Mouse (Mus musculus): ENCODE measurements at regions not wholly inside any gene's neighbourhood (a gene's known extent, or its start where the extent isn't known, plus 50 kb on each side); places are given as distances from the start of the nearest gene placed in this dataset.
"Not testable (repeated sequence)": the region's sequence is repeated elsewhere in the genome, so short reads cannot be mapped to it uniquely, and the experiment has no call there.

DNA sequence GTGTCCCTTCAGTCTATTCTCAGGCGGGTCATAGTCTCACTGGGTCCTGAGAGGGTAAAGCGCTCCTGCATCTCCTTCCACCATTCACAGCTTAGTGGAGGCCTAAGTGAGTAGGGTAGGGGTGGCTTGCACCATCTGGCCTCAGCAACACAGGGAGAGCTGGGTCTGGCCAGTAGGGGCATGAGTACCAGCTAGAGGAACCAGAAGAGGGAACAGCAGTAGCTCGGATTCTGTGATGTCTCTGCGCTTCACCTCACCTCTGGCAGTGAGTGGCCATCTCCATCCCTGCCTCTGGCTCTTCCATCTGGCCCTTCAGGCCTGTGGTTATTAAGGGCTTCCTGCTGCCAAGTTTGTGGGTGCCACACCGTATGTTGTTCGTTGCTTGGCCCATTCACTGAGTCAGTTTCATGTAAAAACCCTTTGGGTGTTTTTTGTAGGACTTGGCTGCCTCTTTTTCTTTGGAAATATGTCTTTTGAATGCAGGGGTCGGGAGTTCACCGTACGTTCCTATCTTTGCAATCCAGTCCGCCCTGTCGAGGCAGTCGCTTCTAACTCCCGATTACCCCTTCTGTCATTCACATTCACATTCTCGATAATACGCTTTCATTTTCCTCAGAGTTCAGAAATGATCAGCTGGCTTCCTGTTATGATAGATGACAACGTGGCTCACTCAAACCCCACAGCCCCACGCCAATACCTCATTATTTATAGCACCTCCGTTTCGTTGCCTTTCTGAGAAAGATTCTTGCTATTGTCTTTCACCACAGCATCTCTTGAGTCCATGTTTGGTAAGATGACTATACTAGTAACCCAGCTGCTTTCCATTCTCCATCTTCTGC is 99.4 kb upstream of the Mrps10 start:
- DNase-seq, result no peak

DNA sequence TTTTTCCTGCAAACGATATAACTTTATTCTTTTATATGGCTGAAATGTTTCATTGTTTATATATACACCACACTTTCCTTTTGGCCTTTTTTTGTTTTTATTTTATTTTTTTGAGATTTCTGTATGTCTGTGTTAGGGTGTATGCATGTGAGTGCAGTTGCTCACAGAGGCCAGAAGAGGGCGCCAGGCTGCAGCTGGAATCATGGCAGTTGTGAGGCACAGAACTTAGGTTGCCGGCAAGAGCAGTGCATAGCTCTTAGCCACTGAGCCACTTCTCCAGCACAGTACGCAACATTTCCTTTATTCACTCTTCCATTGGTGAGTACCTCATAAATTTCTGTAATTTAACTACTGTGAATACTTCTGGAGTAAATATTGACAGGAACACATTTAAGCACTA is 100.8 kb upstream of the Mrps10 start:
- no peak for DNase-seq

DNA sequence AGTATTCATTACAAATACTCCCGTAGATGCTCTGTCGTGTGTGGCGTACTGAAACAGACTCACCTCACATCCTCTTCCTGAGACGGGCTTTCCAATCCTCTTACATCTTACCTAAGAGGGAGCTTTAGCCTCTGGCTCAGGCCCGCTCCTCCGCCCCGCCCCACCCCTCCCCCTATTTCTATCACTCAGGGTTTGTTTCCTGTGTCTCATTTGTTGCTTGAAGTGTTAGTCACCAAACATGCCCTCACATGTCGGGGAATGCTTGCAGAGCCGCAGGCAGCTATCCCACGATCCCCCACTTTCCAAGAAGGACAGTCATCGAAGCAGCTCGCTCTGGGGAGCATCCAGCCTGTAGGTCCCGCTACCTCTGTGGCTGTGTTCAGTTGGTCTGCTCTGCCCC is 101.6 kb upstream of the Mrps10 start:
- DNase-seq, result no peak

DNA sequence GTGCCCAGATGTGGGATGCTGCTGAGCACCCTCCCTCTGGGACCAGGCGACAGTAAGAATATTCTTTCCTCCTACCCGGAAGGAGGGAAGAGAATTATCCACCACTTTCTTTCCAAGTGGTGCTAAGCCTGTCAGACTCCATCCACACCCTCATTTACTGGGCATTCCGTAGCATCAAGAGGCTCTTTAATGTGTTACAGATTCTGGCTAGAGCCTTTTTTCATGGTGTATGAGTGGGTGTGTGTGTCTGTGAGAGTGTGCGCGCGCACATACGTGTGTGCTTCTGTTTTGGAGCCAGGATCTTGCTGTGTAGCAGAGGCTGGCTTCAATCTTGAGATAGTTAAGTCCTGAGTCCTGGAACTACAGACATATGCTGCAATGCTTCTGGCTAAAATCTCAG is 102.4 kb upstream of the Mrps10 start:
- no peak for DNase-seq

GRCm38 (mm10) chr17:47262986-47263385 is 105.7 kb upstream of the Mrps10 start:
- no peak for DNase-seq

DNA sequence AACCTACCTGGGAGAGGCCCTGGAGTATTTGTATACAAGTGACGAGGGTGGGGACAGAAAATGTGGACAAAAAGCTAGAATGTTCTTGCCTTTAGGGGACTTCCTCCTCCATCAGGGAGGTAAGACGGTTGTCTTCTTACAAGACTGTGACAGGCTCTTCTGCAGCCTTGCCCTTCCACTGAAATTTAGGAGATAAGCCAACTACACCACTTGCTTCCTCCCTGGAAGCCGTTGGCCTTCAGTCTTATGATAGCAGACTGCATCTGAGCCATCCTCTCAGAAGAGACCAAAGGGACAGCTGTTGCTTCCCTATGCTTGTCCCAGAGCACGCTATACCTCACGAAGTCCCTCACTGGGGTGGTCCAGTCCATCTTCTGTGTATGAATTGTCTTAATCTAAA is 106.5 kb upstream of the Mrps10 start:
- no peak for DNase-seq

DNA sequence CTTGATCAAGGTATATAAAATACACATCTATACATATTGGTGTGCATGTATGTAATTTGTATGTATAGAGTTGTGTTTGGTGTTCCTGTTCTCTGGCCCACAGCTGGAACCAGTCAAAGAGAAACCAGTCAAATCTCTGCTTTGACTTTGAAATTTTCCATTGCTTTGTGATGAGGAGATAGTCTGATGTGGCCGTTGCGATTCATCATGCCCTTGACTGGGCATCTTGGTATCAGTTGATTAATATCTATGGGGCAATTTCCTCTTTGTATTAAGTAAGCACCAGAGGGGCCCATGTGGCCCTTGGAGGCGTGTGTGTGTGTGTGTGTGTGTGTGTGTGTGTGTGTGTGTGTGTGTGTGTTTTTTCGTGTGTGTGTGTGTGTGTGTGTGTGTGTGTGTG is 107.7 kb upstream of the Mrps10 start:
- DNase-seq, result no peak

GRCm38 (mm10) chr17:47258296-47258695 is 110.4 kb upstream of the Mrps10 start:
- DNase-seq, result no peak

DNA sequence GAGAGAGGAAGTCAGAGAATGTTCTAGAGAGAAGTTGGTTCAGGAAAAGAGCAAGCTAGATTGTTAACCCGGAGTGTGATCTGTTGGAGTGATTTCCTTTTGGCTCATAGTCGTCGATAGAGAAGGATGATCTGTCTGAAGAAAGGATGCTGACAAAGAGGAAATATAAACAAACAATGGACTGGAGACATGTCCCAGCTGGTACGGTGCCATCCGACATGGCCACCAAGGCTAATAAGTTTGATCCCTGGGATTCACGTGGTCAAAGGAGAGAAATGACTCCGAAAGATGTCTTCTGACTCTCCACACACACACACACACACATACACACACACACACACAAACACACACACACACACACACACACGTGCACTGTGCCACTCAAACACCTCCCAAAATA is 113.5 kb upstream of the Mrps10 start:
- DNase-seq, result no peak

DNA sequence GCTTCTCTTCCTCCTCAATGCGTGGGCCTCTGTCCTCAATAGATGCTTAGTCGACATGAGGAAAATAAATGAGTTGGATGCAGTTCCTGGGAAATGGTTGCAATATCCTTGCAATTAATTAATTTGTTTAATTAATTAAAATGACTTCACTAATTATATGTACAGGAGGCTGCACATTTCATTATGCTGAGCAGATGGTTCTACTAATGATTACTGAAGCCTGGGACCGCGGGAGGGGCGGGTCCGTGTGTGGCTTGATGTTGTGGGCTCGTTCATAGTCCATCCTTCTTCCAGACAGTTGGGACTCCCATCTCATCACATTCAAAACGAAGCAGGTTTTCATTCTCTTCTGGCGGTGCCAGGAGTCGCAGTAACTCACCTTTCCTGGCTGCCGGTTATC is 114.7 kb upstream of the Mrps10 start:
- no peak for DNase-seq

DNA sequence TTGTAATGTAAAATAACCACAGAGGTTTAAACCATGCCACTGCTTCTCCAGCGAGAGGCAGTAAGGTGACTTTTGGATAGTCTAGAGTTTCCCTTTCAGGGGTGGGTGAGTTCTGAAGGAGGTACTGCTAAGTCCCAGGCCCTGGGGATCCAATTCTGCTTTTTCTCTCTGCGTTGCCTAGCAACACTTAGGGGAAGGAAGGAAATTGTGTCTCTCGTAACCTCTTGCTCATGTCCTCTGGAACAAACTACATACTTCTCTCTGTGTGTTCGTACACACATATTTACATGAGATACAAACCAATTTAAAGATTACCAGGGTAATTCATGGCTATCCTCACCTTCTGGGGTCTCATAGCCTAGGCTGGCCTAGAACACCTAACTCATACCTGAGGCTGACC is 118.7 kb upstream of the Mrps10 start:
- DNase-seq, result no peak

DNA sequence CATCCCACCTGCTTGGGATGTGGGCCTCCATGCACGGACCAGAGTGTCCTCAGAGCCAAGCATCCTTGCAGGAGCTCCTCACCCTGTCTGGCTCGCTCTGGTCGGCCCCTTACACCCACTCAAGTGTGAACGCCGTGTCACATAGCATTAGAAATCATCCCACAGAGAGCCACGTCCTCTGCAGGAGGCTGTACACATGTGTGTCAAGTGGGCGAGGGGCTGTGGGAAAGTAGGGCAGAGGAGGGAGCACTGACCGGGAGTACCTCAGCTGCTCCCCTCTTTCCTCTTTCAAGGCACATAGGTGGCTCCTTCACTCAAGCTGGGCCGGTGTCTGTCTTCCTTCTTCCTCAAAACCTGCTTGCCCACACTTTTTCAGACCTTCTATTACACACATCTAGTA is 119.5 kb upstream of the Mrps10 start:
- no peak for DNase-seq

DNA sequence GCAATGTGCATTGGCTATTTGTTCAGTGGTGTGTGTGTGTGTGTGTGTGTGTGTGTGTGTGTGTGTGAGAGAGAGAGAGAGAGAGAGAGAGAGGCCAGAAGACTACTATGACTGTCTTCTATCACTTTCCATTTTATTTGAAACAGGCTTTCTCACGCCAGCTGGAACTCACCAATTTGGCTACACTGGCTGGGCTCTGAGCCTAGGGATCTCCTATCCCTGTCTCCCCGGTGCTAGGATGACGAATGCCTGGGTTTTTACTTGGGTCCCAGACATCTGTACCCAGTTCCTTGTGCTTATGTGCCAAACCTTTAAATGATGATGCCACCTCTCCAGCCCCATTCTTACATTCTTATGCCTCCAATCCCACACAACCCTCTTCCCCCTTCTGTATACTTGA is 120.6 kb upstream of the Mrps10 start:
- no peak for DNase-seq

DNA sequence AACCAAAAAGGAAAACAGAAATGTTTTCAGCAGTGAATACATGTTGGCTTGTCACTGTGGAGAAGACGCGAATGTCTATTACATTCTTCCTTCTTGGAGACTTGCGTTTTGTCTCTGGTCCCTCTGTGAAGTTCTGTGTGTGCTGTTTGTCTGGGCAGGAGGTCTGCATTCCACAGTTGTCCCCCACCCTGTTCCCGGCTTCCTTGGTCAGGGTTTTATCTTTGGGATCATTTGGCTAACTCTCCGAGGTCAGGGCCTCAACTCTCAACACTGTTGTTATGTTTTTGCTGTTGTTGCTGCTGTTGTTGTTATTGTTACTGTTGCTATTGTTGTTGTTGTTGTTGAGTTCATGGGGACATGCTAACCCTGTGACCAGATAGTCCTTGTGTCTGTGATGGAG is 121.2 kb upstream of the Mrps10 start:
- no peak for DNase-seq

DNA sequence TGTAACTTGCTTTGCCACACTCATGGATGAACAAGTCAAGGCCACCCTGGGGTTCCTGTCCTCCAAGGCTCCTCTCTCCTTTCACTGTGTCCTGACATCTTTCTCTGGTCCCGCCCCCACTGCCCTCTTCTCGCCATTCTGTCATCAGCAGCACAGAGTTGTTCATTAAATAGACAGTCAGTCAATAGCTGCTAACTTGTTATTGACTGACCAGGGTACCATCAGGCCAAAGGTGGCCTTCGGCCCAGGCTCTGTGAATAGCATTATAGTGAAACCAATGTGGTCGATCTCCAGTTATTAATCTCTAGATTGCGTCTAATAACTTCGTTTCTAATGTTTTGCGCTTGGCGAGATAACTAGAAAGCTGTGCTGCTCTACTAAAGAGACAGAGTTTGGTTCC is 122.1 kb upstream of the Mrps10 start:
- DNase-seq, result no peak

DNA sequence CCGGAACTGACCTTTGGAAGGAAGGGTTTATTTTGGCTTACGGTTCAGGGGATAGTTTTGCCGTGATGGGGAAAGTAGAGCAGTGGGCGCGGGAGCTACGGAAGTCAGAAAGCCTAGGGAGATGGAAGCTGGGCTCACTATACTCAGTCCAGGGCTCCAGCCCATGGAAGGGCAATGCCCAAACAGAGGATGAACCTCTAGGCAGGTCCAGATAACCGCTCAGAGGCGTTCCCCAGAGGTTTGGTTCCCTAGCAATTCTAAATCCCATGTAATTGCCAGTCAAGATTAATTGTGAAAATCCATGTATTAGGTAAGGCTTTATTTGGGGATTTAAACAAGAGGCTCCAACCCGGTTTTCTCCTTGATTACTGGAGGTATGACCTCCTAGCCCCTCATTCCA is 123.1 kb upstream of the Mrps10 start:
- DNase-seq, result no peak

GRCm38 (mm10) chr17:47239086-47239485 is 129.6 kb upstream of the Mrps10 start:
- no peak for DNase-seq

DNA sequence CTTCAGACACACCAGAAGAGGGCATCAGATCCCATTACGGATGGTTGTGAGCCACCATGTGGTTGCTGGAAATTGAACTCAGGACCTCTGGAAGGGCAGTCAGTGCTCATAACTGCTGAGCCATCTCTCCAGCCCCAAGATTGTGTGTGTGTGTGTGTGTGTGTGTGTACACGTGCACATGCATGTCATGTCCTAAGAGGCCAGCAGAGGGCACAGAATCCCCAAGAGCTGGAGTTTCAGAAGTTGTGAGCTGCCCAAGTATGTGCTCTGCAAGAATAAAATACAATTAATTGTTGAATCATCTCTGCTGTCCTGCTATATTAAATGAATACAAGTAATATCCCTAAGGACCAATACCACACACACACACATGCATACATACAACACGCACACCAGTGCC is 130.8 kb upstream of the Mrps10 start:
- DNase-seq, result not testable (repeated sequence)

DNA sequence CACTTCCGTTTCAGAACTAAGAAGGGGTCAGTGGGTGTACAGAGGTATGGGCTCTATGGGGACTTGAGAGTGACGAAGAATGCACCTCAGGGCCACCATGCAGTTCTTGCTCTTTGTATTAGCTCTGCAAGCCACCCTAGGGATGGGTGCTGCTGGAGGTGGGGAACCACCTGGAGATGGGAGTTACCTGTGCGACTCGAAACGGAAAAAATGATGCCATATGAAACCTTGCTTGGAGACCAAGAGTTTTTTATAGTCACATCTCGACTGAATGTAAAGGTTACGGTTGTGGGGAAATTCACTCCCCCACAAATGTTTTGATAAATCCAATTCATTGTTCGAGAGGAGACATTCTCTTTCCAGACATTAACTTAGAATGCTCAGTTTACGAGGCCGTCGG is 134.3 kb upstream of the Mrps10 start:
- no peak for DNase-seq

DNA sequence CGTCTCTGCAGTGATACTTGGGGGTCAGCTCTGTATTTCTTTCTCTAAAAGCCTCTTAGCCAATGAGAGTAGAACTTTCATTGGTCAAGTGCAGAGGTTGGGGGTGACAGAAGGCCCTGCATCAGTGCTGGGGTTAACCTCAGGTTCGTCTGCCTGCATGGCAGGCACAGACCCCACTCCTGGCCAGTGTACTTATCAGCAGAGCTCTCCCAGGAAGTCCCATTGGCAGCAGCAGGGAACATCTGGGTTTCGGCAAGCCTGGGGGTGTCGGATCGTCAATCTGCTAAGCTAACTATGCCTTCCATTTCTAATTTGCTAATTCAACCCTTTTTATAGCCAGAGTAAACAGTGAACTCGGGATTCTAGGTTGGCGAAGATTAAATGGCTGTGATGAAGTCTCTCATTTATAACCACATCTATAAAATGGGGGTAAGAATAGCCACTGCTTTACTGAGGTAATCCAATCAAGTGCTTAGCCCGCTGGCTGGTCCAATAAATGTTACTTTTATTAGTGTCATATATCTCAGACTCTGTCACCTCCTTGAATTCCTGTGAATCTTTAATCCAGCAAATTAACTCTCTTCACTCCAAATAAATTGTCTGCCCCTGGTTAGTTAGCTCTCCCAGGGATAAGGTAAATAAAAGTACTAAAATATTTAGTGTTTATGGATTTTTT is 135.5 kb upstream of the Mrps10 start:
- DNase-seq, result no peak

DNA sequence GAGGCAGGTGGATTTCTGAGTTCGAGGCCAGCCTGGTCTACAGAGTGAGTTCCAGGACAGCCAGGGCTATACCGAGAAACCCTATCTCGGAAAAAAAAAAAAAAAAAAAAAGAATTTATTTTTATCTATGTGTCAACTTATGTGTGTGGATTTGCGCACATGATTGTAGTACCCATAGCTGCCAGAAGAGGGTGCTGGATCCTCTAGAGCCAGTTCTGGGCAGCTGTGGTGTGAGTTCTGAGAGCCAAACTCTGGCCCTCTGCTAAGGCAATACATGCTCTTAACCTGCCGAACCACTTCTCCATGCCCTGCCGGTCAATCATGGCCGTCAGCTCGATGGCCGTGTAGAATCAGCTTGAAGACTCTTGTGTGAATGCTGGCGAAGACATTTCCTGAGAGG is 138.0 kb upstream of the Mrps10 start:
- DNase-seq, result peak; percentile 26

DNA sequence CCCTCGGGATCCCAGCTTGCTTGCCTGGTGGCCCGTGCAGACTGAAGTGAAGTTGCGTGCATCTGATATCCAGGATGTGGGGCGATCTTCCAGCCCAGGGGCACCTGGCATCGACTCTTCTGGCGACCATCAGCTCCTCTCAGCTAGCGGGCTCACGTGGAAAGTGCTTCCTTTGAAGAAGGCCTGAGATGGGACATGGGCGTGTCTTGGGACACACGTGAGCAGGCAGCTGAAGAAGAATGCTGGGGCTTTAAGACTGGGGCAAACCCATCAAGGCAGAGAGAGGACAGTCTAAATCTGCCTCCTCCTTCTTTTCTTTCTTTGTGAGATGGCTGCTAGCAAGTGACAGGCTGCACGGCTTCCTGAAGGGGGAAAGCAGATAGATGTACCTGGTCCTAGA is 142.3 kb upstream of the Mrps10 start:
- no peak for DNase-seq

DNA sequence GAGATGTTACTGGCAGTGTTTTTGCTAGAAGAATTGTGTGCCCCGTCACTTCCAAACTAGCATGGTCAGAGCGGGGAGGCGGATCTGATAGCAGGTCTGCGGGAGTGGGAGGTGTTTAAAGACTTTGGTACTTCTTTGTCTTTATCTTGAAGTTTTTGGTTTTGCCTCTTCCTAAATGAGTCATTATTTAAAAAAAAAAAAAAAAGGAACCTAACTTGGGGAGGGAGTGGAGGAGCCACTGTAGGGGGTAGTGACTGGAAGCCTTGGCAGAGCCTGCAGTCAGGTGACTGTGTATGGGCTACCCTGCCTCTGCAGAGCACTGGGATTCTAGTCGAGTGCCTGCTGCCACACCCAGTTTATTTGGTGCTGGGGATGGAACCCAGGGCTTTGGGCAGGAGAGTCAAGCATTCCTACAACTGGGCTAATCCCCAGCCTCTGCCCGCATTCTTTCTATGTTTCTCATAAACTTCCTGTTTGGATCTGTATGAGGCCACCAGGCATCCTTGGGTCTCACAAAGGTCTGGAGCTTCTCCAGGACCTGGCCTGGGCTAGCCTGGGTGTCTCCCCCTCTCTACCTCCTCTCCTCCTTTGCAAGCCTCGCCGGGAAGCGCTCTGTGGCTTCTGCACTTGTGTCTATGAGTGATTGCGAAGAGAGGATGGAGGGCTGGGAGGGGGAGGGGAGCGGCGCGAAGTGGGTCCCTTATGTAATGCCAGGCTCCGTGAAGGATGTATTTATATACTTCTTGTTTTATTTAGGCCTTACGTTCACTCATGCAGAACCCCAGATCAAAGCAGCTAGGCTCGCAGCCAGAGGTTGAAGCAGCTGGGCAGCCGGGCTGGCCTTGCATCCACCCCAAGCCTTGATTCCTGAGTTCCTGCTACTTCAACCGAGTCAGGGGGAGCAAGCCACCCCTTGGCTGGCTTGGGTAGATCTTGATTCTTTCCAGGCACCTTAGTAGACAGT is 143.1 kb upstream of the Mrps10 start:
- no peak for DNase-seq

Data from thymus, postnatal 25 days (tissue).